Mouse (Mus musculus): ENCODE measurements at regions not wholly inside any gene's neighbourhood (a gene's known extent, or its start where the extent isn't known, plus 50 kb on each side); places are given as distances from the start of the nearest gene placed in this dataset.
A peak's percentile ranks its signal among the peaks of the same experiment; 100 is the strongest.

DNA sequence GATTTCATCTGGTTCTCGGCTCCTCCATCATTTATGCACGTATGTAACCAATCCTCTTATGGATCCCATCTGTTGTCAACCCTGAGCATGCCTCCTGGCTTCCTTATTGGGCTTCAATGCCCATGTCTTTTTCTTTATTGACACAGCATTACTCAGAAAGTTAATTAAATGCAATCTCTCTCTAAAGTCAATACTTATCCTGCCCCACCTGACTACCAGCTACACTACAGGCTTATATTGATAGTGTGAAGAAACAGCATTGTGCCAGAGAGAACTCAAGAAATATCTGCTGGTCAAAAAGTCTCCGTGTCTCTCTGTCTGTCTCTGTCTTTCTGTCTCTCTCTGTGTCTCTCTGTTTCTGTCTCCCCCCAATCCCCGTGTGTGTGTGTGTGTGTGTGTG lies 194.7 kb upstream of the Rfx3 start:
- DNase-seq: no peak

DNA sequence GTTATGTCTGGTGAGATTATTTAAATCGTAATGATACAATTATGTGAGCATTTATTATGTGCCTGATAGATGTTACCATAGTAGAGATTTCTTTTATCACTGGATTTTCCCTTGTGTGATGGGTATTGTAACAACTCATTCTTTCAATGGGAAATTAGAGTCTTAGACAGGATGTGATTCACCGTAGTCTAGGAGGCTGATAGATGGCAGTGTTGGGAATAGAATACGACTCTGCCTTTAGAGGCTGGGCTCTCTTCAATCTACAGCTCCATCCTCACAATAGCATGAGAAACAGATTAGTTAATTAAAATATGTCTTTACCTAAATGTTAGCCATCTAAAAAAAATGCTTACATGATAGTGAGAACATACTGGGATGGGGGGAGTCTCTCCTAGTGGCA lies 192.8 kb upstream of the Rfx3 start:
- DNase-seq: no peak

DNA sequence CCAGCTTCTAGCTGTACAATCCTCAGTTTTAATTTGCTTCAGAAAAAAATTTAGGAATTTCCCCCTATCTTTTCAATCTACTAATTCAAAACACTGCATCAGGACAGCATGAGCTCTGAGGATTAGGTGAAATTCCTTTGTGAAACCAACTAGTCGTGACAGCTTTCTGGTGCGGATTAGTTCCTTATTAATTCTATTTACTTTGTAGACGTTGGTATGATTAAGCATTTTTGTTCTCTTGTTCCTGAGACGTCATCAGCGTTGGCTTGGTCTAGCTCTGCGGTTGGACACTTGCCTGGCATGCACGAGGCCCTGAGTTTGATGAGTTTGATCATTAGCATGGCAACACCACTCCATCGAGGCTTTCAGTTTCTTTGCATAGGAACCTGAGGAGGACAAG lies 188.4 kb upstream of the Rfx3 start:
- no peak for DNase-seq

DNA sequence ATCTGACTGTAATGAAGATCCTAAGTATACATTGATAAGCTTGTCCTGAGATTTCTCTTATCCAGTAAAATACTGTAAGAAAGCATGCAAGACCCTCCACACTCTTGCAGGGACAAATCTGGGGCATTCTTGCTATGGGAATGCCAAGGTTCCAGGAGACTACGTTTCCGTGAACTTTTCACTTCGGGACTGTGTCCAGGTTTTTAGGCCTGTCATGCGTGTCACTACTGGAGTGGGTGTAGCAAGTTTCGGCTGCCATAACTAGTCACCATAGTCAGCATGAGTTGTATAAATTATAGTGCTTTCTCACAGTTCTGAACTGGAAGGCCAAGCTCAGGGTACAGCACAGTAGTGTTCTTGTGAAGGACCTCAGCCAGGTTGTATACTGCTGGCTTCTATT lies 185.9 kb upstream of the Rfx3 start:
- no peak for DNase-seq

DNA sequence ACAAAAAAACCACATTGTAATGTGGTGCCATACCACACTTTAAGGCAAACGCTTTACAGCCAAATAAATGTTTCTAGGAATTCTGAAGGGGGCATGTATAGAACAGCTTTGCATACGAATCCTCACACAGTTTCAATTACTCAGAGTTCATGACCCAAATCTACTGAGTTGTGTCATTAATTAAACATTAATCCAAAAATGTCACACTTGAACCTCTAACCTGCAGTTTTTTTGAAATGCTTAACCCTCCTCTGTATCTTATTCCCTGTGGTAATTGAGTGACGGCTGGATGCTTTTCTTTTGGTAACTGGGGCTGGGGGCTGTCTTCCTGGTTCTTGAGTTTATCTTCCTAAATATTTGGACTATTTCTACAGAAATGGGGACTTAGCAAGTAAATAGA lies 181.3 kb upstream of the Rfx3 start:
- DNase-seq: no peak

DNA sequence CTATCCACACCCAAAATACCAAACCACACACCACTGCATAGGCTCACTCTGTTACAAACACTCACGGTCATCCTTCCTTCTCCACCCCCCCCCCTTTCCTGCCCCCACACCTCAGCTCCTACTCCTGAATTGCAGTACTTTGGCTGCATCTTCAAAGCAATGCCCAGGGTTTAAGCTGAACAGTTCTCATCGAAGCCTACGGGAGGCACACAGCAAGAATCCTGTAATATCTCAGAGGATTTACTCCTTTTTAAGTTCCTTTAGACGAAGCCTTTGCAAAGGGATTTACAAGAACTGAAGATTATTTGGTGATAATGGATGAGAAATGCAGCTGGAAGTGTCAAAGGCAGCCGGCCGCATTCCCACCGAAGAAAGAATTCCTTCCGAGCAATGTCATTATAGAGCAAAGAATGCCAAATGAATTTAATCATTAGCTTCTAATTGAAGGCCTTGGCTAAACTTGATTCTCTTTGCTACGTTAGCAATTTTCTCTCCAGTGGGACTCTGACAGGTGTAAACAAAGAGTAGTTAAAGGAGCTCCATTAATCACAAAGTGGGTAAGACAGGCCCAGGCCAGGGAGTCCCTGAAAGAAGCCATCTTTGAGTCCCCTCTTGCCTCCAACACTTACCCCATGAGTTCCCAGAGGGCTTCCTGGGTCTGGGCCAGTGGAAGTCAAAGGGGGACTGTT lies 180.6 kb upstream of the Rfx3 start:
- no peak for DNase-seq

DNA sequence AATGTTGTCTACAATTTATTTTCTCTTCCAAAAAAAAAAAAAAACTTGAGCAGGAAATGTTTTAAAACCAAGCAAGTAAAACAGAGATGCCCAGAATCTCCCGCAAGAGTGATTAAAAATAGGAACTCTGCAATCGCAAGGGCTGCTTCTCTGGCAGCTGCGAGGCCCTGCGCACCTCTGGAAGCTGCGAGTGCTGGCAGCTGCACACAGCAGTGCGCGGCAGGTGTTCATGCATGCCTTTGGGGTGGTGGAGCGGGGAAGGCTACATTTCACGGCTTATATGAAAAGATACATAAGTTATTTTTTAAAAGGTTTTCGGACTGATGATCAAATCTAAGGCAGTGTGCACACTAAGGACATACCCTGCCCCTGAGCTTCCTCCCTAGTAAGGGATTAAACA lies 179.3 kb upstream of the Rfx3 start:
- no peak for DNase-seq

DNA sequence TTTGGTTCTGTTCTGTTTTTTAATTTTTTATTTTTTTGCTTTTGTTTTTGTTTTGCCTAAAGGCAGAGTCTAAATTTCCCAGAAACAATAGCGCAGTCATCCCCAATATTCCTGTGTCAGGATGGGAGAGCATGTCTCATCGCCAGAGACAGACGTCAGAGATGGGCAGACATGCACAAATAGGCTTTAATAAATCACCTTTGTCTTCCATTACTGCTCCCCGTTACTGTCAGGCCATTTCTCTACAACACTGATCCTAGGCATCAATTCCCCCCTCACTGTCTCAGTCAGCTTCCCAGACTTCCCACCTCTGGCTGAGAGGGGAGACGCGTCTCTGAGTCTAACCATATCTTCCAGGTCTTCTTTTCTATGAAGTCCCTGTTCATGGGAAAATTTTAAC lies 177.4 kb upstream of the Rfx3 start:
- DNase-seq: no peak

DNA sequence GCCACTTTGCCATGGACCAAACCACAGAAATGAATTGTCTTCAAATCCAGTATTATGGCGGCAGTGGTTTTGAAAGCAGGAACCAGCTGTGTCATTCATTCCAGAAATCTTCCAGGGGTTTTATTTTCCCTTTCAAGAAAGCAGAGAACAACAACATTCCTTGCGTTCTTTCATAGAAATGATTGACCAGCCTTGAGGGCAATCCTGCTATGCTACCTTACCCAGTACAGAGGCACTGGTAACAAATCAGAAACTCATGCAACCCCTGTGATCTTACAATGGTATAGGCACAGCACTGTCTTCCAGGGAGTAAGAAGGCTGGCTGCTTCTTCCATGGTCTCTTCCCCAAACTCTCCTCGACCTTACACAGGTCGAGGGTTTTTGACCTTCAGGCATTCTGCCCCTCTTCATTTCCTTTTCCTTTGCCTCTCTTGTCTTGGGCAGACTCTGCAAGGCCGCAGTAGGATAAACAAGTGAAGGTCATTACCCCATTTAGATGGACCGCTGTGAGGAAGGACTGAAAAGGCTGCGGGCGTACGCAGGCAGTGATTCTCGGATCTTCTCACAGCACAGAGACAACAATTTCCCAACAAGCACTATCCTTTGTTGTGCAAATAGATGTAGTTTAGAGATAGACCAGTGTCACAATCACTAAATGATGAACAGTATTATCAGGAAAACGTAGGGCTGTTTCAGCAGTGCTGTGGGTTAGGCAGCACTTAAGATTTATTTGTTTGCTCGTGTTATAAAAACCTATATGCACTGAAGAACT lies 171.6 kb upstream of the Rfx3 start:
- DNase-seq: no peak

DNA sequence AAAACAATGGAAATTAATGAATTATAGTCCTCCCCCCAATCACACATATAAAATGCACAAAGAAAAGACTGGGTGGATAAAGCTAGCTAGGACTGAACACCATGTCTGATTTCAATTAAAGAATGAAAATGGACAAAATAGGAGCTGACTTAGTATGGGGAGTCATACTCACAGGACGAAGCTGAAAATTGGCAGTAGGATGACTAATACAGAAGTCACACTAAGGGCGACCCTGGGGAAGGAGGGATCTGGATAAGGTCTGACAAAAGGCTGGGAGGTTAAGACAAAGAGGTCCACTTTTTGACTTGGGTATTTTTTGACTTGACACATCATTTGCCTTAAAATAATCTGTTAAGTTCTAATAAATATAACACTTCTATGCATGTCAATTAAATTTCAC lies 170.2 kb upstream of the Rfx3 start:
- no peak for DNase-seq

DNA sequence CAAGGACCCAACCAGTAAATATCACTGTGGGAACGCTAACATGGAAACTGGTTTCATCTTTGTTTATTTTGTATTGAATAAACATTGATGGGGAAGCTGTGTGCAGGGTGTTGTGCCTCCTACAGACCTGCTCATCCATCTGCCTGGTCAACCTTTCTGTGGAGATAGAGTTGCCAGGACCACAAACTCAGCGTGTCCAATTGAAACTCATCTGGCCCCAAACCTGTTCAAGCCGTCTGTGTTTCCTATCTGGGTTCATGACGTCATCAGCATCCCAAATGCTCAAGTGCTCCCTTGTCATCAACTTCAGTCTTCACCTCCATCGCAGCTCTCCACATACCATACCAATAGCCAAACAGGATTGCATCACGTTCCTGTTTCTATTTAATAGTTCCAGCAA lies 167.1 kb upstream of the Rfx3 start:
- DNase-seq: no peak

DNA sequence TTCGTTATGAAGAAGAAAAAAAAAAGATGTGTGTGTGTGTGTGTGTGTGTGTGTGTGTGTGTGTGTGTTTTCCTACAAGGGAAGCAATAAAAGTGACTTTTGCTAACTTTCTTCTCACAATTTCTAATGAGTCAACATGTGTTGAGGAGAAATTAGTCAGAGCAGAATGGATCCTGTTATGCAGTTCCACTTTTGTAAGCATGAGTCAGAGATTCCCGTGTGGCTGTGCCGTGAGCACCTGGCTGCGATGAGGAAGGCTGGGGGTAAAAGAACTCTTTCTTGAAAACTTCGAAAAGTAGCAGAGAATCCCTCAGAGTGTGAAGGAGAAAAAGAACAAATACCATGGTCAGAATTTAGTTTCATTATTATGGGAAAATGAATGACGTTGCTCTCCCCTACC lies 165.9 kb upstream of the Rfx3 start:
- DNase-seq: no peak

DNA sequence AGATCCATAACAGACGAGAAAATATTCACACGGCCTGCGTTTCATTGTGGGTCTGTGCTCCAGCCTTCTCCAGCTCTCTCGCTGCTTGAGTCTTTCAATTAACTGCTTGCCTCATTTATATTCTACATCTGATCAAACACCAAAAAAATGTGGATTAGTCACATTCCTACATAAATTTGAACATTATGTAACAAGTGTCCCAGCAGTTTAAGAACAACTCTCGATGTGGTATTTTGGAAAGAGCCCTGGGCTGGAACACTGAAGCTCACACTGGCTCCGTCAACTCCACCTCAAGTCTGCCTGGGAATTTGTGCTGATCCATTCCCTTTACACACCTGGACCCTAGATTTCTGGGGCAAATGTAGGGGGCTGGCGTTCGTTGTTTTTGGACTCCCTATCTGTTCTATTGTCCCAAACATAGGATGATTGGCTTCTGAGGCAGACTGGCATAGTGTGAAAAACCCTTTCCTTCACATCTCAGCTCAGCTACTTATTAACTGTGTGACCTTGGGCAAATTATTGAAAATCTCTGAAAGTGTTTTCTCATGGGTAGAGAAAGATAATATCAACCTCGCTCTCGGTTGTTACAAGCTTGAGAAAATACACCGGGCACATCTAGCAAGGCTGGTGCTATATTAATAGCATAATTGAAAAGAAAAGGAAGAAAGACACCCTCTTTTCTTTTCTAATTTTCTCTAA lies 161.0 kb upstream of the Rfx3 start:
- DNase-seq: no peak

DNA sequence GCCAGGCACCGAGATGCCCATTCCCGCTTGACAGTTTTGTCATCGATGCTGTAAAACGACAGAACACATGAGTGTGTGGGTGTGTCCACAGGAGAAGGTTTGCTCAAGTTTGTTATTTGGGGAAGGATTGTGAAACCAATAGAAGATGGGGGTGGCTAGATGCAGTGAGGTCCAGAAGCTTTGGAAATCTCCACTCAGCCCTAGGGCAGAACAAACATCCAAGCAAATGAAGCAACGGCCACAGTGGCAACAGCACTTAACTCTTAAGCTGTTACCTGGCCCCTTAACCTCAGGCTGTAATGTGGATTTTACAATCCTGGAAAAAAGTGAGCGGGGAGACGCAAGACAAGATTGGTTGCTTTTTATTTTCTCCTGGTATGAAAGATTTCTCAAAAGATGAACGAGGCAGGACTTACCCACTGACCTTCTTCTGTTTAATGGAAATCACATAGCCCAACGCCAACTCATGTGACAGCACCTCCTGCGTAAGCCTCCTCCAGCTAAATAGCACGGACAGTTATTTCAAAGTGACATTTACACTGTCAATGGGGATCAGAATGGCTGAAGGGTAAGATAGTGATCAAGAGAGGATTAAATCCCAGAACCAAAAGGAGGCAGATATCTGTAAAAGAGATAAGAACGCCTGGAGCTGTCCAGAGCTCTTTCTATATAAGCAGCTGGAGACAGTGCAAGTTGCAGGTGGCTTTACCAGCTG lies 156.6 kb upstream of the Rfx3 start:
- no peak for DNase-seq

DNA sequence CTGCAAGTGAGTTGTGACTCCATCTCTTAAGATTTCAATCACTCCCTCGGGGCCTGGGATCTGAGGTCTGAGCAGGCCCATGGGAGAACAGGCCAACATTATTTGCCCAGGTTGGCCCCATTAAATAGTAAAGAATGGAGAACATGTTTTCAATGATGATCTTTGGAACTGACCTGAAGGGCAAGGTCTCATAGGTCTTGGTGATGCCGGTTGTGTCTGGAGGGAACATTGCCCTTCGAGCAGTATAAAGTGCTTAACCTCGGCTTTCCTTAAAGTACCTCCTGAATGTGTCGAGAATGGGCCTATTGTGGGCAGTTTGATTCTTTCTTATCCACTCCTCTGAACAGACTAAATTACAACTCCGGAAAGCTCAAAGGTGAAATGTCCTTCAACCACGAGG lies 155.7 kb upstream of the Rfx3 start:
- no peak for DNase-seq

DNA sequence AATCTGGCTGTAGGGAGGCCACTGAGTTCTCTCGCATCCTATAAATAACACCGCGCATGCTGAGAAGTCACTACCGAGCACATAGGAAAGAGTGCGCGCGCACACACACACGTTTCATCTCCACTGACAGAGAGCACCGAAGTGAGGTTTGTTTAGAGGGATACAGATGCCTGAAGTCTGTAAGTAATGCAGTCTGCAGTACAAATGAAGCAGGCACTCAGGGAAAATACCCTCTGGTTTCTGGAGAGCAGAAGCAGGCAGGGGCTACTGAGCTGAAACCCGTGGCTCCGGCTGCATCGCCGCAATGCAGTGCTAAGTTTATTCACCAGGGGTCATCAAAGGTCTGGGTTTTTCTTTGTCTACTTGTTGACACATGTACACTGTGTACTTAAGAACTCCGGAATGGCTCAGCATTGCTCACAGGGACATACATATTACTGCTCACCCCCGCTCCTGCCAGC lies 155.0 kb upstream of the Rfx3 start:
- peak; percentile 17 for DNase-seq

DNA sequence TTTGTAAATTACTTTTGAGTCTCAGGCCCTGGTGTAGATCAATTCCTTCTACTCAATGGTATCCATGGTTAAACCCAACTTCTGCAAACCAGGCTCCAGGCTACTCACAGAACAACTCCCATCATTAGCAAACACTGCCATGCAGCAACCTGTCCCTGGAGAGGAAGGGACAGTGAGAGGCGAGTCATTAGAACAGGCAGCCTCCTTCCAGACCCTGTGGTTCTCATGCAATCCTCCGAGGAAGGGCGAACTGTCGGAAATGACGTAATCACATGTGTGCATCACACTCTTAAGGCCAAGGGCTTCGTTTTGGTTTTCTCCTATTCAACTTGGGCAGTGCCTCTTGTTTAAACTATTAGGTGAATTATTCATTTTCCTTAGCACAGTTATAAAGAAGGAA lies 152.2 kb upstream of the Rfx3 start:
- DNase-seq: no peak

DNA sequence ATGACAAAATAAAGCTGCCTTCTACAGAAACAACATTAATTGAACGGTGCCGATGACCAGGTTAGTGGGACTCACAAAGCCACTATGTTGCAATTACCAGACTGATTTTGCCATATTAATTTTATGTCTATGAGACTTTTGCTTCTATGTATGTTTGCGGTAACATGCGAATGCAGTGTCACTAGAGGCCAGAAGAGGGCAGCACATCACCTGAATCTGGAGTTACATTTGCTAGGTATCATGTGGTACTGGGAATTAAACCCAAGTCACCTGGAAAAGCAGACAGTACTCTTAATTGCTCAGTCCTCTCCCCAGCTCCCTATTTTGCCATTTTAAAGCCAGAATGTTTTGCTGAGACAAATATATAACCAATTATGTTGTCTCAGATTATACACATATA lies 149.6 kb upstream of the Rfx3 start:
- DNase-seq: no peak

DNA sequence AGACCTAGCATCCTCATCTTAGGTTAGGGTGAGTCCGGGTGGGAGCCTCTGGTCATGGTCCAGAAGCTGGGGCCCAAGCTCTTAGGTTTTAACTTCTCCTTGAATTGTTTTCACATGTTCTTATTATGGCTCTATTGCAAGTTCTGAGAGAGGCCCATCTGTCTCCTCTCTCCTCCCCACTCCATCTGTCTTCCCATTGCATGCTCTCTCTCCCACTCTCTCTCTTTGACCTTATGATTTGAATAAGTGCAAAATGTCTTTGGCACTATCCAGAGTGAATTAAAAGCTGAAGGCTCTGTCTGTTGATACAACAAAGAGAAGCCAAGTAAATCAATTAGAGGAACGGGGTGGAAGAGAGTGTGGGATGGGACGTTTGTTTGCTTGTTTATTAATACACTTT lies 146.2 kb upstream of the Rfx3 start:
- DNase-seq: no peak

DNA sequence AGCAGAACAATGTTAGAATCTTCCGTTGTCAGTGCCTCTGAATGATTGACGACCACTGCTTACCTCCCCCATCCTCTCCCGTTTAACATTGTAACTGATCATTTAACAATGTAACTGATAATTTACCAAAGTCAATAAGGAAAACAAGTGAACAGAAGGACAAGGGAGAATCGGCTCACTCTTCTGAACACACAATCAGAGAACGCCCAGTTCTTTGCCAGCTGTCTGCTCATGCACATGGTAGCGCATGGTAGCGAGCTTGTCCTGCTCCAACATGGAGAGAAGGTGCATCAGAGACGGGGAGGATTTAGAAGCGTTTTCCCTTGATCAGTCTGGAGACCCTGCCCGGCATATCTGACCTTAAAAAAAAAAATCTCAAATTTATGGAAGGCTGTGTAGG lies 126.6 kb upstream of the Rfx3 start:
- DNase-seq: no peak

DNA sequence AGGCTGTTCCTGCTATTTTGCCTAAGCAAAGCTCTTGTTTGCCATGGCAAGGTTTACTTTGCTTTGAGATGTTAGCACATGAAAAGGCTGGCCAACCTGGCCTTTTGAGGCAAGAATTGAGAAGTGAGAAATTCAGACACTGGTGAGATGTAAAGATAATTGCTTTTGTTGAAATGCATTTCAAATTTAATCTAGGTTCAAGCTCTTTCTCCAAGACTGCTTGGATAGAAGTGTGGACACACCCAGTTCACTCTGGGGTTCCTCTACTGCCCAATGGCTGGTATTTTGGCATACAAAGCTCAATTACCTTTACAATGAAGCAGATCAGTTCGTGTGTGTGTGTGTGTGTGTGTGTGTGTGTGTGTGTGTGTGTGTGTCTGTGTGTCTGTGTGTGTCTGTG lies 123.8 kb upstream of the Rfx3 start:
- no peak for DNase-seq

DNA sequence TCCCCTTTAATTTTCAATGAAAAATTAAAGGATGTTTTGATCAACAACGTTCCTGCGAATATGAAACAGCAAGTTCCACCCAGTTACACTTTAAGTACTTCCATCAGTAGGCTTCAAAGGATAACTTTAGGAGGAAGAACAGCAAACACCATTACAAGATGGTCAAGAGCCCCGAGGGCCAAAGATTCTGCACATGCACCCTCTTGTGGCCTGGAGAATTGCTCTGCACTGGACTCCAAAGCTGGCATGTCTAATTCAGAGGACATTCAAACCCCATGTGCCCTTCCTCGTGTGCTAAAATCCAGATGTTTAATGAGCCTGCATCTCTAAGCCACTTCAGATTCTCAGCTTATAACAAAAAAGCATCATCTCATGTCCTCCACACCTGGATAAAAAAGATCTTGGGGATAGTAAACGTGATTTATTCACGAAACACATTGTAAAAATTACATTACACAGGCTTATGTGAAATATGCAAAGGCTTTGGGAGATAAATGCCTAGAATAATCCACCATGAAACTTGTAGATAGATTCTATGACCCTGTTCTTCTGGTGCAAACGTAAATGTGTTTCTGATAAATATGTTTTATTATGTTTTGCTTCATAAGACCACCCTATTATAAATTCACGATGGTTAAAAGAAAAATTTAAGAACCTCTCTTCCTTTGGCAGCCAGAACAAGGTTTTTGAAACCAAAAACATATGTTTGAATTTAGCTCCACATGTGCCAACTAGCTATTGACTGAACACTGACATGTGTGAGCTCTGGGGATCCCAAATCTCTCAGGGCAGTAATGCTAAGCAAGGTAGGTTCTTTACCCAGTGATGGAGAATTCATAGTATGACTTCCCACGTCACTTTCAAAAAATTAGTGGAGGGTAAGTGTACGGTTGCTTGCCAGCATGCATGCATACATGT lies 100.6 kb upstream of the Rfx3 start:
- DNase-seq: no peak

All from cerebellum, adult 11 months (tissue).